Mouse (Mus musculus) T-helper 1 cell (primary cell): ENCODE results near the gene Tex36.

Experiments
- in situ Hi-C: fragments of 300-600 bp; cut with MboI, MseI; formaldehyde crosslinking; loops from one replicate; pipeline ENCODE4 v1.15.1; 2025; ENCODE audit warnings: high pct_unique_total_duplicates

The Tex36 gene

GRCm38 (mm10) chr7:133602058-133602457 is at the start of gene Tex36:
Gene Tex36 (minus strand): TSS chr7:133602158.
- in situ Hi-C loops, result no loop called here

- in situ Hi-C loops, result no loop called here
These were observed 43.8 kb upstream of the Tex36 start for GRCm38 (mm10) chr7:133645716-133646115.

GRCm38 (mm10) chr7:133638821-133639220 is 36.9 kb upstream of the Tex36 start:
- in situ Hi-C loops, result loop anchor here (10.0 kb wide), 1 partner anchor 1304 kb away; no protein-coding TSS in a partner anchor

DNA sequence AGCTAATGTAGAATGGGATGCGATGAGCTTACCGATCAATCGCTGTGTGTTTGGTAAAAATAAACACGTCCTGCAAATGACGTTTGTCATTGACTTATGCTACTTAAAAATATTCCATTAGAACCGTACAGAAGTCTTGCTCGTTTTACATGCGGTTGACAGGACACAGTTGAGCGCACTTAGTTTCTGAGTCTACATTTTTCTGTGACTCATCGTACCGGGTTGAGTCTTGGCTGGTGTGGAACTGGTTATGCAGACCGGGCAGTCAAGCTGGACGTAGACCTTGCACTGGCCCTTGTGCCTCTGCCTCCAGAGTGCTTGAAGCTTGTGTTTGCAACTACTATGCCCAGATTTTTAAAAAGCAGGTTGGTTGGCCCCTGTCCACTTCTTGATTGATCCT is 36.3 kb upstream of the Tex36 start:
- in situ Hi-C loops, result loop anchor here (10.0 kb wide), 1 partner anchor 1304 kb away; no protein-coding TSS in a partner anchor

- in situ Hi-C loops, result loop anchor here (10.0 kb wide), 1 partner anchor 1303 kb away; no protein-coding TSS in a partner anchor
These were observed 35.7 kb upstream of the Tex36 start, which contains the start of gene Edrf1 for GRCm38 (mm10) chr7:133637361-133638305. Gene Edrf1 (plus strand): TSS chr7:133637543.

GRCm38 (mm10) chr7:133636738-133637352 is 34.9 kb upstream of the Tex36 start:
- in situ Hi-C loops, result loop anchor here (10.0 kb wide), 1 partner anchor 1302 kb away; no protein-coding TSS in a partner anchor

- in situ Hi-C loops, result loop anchor here (5.0 to 10.0 kb wide), 2 partner anchors 508 to 1300 kb away; no protein-coding TSS in a partner anchor
These were observed 33.1 kb upstream of the Tex36 start for GRCm38 (mm10) chr7:133634932-133635650.

- in situ Hi-C loops, result loop anchor here (5.0 to 10.0 kb wide), 2 partner anchors 505 to 1298 kb away; no protein-coding TSS in a partner anchor
These were observed 30.5 kb upstream of the Tex36 start for GRCm38 (mm10) chr7:133632476-133632875.

- in situ Hi-C loops, result loop anchor here (5.0 to 10.0 kb wide), 2 partner anchors 504 to 1296 kb away; no protein-coding TSS in a partner anchor
These were observed 28.9 kb upstream of the Tex36 start for GRCm38 (mm10) chr7:133630821-133631220.

- in situ Hi-C loops, result no loop called here
These were observed 25.4 kb upstream of the Tex36 start for GRCm38 (mm10) chr7:133627184-133627936.

DNA sequence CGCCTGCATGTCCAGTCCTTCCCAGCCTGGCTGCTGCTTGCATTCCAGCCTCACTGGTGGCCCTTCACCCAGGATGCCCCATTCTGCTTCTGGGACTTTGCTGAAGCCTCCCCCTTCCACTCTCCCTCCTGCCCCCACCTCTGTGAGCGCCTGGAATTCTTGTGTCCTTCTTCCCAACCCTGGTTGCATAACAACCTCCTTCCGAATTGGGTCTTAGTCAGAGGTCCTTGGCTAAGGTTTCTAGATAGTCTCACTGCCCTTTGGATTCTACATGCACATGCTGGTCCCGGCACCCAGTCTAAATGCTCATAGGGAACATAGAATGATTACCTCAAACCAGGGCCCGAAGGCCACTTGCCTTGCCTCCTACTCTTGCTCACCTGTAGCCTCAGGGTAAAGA is 21.3 kb upstream of the Tex36 start:
- in situ Hi-C loops, result no loop called here

DNA sequence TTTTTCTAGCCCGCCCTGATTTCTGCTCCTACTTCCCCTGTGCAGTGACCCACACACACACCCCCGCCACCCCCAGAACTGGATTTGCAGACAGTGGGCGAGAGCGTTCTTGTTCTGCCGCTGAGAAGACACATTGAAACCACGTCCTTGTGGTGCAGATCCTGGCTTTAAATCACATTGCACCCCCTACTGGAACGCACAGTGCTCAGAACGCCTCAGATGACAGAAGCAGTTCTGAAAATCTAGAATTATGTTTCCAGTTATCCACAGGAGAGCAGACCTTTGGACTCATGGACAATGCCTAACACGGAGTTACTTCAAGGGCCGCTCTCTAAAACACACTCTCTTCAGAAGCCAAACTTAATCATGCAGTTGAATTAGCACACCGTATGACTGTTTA is 18.8 kb upstream of the Tex36 start:
- in situ Hi-C loops, result no loop called here

GRCm38 (mm10) chr7:133612981-133613380 is 11.0 kb upstream of the Tex36 start:
- in situ Hi-C loops, result loop anchor here (10.0 kb wide), 1 partner anchor 1178 kb away; no protein-coding TSS in a partner anchor

DNA sequence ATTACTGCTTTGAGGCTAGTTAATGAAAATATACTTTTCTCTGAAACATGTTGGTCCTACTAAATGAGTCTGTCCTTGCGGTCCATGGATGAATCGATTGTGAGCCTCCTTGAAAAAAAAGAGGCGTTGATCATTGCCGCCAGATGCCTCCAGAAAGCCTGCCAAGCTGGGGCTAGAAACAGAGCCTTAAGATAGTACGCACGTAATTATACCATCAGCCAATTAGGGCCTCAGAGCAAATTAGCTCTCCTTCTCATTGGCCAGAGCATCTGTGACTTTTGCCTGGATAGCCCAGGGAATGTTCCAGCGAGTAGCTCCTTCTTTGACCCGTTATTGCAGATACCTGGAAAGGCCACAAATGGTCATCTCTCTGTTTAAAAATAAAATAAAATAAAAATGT is 7.6 kb upstream of the Tex36 start:
- in situ Hi-C loops, result no loop called here

GRCm38 (mm10) chr7:133608631-133609340 is 6.8 kb upstream of the Tex36 start:
- in situ Hi-C loops, result no loop called here

GRCm38 (mm10) chr7:133607883-133608575 is 6.1 kb upstream of the Tex36 start:
- in situ Hi-C loops, result no loop called here

GRCm38 (mm10) chr7:133607331-133607730 is 5.4 kb upstream of the Tex36 start:
- in situ Hi-C loops, result no loop called here

DNA sequence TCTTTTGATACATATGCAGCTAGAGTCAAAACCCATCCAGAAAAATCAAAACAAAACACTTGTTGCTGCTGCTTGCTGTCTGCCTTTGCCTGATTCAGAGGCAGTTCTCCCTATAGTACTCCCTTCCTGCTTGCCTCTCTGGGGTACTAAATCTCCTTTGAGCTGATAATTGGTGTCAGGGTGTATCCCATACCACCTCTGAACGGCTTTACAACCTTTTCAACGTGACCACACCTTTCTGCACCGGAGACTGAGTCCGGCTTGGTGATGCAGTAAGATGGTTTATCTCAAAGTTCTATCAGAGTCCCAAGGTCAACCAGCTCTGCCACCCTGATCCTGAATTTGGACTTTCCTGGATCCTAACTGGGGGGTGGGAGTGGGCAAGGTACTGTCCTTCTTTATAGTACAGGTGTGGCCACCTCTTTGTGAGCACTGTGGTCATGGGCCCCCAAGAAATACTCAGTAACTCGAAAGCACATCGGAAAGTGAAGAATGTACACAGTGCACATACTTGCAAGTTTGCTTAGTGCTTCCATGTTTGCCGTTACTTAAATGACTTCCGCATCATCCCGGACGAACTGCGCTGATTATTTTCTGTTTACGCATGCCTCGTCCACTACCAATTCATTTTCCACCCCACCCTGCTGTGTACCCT is 2.6 kb upstream of the Tex36 start:
- in situ Hi-C loops, result no loop called here

GRCm38 (mm10) chr7:133603156-133603555 is 1.2 kb upstream of the Tex36 start:
- in situ Hi-C loops, result no loop called here
